Mouse (Mus musculus): ENCODE measurements around the gene Rex2.
"Not testable (repeated sequence)": the region's sequence is repeated elsewhere in the genome, so short reads cannot be mapped to it uniquely, and the experiment has no call there.

Gene Rex2

GRCm38 (mm10) chr4:147021550-147021949 lies at the start of gene Rex2:
Gene Rex2 (plus strand): TSS chr4:147021850.
- not testable (repeated sequence) for DNase-seq (ENCODE audit: low spot score in 2 of 2)

GRCm38 (mm10) chr4:146976581-146976980 lies 45.1 kb upstream of the Rex2 start:
- not testable (repeated sequence) for DNase-seq (ENCODE audit: low spot score in 2 of 2)

GRCm38 (mm10) chr4:147018400-147018799 lies 3.2 kb upstream of the Rex2 start:
- not testable (repeated sequence) for DNase-seq (ENCODE audit: low spot score in 2 of 2)

DNA sequence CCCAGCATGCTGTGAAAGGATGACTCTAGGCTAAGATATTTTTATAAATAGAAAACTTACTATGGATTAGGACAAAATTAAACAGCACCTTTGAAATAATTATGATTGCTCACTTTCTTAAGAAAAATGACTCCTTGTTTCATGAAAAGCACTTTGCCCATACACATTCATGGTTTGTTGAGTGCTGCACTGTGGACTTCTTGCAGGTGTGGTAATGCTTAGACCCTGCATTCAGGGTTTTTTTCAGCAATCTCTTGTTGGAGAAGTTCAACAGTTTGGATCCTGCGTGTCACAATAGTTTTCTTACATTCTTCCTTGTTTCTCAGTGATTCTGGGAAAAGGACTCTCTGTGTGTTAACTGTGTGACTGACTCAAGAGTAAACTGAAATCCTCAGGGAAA lies 4.7 kb downstream of the Rex2 start:
- not testable (repeated sequence) for DNase-seq (ENCODE audit: low spot score in 2 of 2)

- not testable (repeated sequence) for DNase-seq (ENCODE audit: low spot score in 2 of 2)
Observed at GRCm38 (mm10) chr4:147031308-147032036, 9.8 kb downstream of the Rex2 start.

DNA sequence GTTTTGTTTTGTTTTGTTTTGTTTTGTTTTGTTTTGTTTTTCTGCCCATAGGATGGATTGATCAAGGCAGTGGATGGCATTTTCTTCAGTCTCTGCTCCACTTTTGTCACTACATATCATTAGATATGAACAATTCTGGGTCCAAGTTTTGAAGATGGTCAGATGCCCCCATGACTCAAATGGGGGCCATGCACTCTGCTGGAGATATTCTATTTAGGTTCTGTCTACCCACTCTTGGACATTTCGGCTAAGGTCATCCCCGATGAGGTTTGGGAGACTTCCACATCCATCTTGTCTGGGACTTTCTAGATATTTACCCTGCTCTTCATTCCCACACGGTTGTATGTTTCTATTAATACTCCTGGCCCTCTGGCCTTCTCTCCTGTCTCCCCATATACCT lies 42.1 kb downstream of the Rex2 start:
- not testable (repeated sequence) for DNase-seq (ENCODE audit: low spot score in 2 of 2)

DNA sequence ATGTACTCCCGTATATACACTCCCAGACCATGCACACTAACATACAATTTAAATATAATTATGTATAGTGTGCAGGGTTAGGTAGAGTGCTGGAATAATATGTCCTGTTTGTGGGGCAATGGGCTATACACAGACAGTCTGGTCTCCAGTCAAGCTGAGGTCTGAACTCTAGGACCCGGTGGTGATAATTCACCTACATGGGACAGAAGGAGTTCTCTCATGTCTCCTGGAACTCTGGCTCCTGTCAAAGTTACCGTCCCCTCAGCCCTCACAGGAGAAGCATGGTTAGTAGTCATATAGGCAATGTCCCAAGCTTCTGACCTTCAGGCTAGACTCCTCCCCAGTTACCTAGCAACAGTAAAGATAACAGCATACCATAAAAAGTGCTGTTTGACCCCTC lies 44.2 kb downstream of the Rex2 start:
- not testable (repeated sequence) for DNase-seq (ENCODE audit: low spot score in 2 of 2)

- not testable (repeated sequence) for DNase-seq (ENCODE audit: low spot score in 2 of 2)
Observed at GRCm38 (mm10) chr4:147066380-147066779, 44.7 kb downstream of the Rex2 start.

GRCm38 (mm10) chr4:147095641-147096040 lies 74.0 kb downstream of the Rex2 start:
- not testable (repeated sequence) for DNase-seq (ENCODE audit: low spot score in 2 of 2)

- not testable (repeated sequence) for DNase-seq (ENCODE audit: low spot score in 2 of 2)
Observed at GRCm38 (mm10) chr4:147101666-147102626, 80.3 kb downstream of the Rex2 start.

- not testable (repeated sequence) for DNase-seq (ENCODE audit: low spot score in 2 of 2)
Observed at GRCm38 (mm10) chr4:147103814-147104213, 82.2 kb downstream of the Rex2 start.
